Mouse (Mus musculus) intestine, embryonic 14.5 days (tissue): Measurements from ENCODE around the gene 1700013F07Rik. TPM values are rescaled to one million over a fixed set of nuclear protein-coding genes. Genes with fewer than 3 reads are reported as not detected.

Source experiments
- ATAC-seq: fragments of 200-750 bp; cut with Nextera tagmentation; replicated peaks from 2 replicates; pipeline ENCODE4 v1.8.0; 2017; ENCODE audit warnings: low read depth, moderate number of reproducible peaks, moderate TSS enrichment, moderate library complexity; ENCODE audit not compliant: low FRiP score, low TSS enrichment
- DNase-seq: peaks from one replicate; pipeline ENCODE4 v3.0.0-alpha.2; 2018; ENCODE audit warnings: low spot score
- H3K27ac ChIP-seq: fragments of 300-500 bp; sonication (generic); 2 replicates; pipeline ENCODE4 v1.5.1; 2014; ENCODE audit warnings: low read depth, mild to moderate bottlenecking, control low read depth
- H3K27me3 ChIP-seq: fragments of 300-500 bp; sonication (generic); replicated peaks from 2 replicates; pipeline ENCODE4 v1.6.1; 2014; ENCODE audit warnings: low read length, control low read depth; ENCODE audit not compliant: control insufficient read depth, insufficient read depth
- H3K36me3 ChIP-seq: fragments of 300-500 bp; sonication (generic); 2 replicates; pipeline ENCODE4 v1.6.1; 2014; ENCODE audit warnings: low read length, control low read depth; ENCODE audit not compliant: control insufficient read depth, insufficient read depth
- H3K4me1 ChIP-seq: fragments of 300-500 bp; sonication (generic); replicated peaks from 2 replicates; pipeline ENCODE4 v1.6.1; 2014; ENCODE audit warnings: low read length, control low read depth, mixed read lengths; ENCODE audit not compliant: control insufficient read depth, insufficient read depth
- H3K4me2 ChIP-seq: fragments of 300-500 bp; sonication (generic); 2 replicates; pipeline ENCODE4 v1.6.1; 2014; ENCODE audit warnings: low read length
- H3K4me3 ChIP-seq: fragments of 300-500 bp; sonication (generic); 2 replicates; pipeline ENCODE4 v1.5.1; 2014; ENCODE audit warnings: low read depth, low read length, control low read depth, mixed read lengths
- H3K9ac ChIP-seq: fragments of 300-500 bp; sonication (generic); 2 replicates; pipeline ENCODE4 v1.6.1; 2014; ENCODE audit warnings: mild to moderate bottlenecking, low read length
- H3K9me3 ChIP-seq: fragments of 300-500 bp; sonication (generic); 2 replicates; pipeline ENCODE4 v1.6.1; 2016; ENCODE audit warnings: low read length, control low read depth; ENCODE audit not compliant: control insufficient read depth
- WGBS: fragments of 180-500 bp; shearing (Covaris S2); extraction: QIAGEN DNeasy Blood & Tissue Kit; methylation state at CpG from one replicate; pipeline ENCODE4 v1.1.7; 2014; 5-methylcytosine and 5-hydroxymethylcytosine counted together
- polyA plus RNA-seq: library from polyadenylated mRNA; unstranded; fragments of >200 nt; fragmentation: Nextera tagmentation; extraction: Ambion mirVana; gene quantifications from 2 replicates; pipeline ENCODE4 v1.2.1, GENCODE M21; 2014

Gene 1700013F07Rik
- polyA plus RNA-seq, 1 experiment from 2014 or later, result not detected

DNA sequence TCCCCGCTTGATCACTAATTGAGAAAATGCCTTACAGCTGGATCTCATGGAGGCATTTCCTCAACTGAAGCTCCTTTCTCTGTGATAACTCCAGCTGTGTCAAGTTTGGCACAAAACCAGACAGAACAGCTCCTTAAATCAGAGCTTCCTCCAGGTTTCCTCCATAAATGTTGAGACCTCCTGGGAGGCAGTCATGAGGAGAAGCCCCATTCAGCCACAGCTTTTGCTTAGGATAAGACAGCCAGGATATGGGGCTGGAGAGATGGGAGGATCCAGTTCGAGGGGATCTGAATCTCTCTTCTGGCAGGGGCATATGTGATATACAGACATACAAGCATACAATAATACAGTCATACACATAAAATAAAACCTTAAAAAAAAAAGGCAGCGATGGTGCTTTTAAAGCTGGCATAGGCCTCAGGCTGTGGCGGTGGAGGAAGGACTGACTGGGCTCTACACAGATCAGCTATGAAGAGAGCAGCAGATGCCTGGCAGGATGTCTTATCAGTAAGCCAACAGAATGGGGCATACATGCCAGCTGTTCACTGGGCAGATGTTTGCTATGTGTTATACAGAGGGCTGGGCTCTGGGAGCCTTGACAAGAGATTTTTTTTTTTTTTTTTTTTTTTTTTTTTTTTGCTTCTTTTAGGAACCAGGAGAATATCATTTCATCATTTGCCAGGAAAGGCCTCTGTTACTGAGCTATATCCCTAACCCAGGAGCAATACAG lies 25.0 kb upstream of the 1700013F07Rik start:
- no peak for DNase-seq
- 0 out of 2 replicates have a peak overlapping the region, but pooled peaks have one; percentile 1 for H3K27ac ChIP-seq

DNA sequence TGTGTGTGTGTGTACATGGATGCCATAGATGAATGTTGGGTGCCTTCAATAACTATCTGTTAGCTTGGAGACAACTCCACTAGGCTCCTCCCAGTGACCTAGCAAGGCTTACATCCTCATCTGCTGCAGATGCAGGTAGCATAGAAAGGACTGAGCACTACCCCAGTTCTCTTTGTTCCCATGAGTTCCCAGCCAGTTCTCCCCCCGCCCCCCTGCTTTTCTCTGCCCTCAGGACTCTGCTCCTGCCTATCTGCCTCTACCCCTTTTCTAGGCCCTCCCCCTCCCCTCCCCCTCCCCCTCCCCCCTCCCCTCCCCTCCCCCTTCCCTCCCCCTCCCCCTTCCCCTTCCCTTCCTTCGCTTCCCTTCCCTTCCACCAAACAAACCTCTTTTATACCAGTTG lies 23.8 kb upstream of the 1700013F07Rik start:
- H3K36me3 ChIP-seq, result no peaks in the 10 kb centered on the region
- WGBS, result 82% methylated on average over 2 of the region's 2 CpGs
- H3K27me3 ChIP-seq, result no peaks in the 10 kb centered on the region
- H3K4me1 ChIP-seq, result no peaks in the 10 kb centered on the region; the same call in 1 of the 2 replicates
- DNase-seq, result no peak
- ATAC-seq, result no peak
- H3K9ac ChIP-seq, result no peak overlapping the region
- no peak overlapping the region for H3K4me3 ChIP-seq
- H3K4me2 ChIP-seq, result no peak overlapping the region
- H3K27ac ChIP-seq, result no peak overlapping the region
- no peaks in the 10 kb centered on the region for H3K9me3 ChIP-seq

More for the DNA sequence above, 25.0 kb upstream of the 1700013F07Rik start:
- no peak overlapping the region for H3K9ac ChIP-seq
- H3K4me1 ChIP-seq, result no peaks in the 10 kb centered on the region; the same call in 1 of the 2 replicates
- no peaks in the 10 kb centered on the region for H3K27me3 ChIP-seq
- H3K9me3 ChIP-seq, result no peaks in the 10 kb centered on the region
- H3K4me2 ChIP-seq, result no peak overlapping the region
- ATAC-seq, result no peak; the same call in 1 of the 2 replicates
- no peaks in the 10 kb centered on the region for H3K36me3 ChIP-seq
- H3K4me3 ChIP-seq, result no peak overlapping the region
- WGBS, result 67% methylated on average over 4 of the region's 4 CpGs

DNA sequence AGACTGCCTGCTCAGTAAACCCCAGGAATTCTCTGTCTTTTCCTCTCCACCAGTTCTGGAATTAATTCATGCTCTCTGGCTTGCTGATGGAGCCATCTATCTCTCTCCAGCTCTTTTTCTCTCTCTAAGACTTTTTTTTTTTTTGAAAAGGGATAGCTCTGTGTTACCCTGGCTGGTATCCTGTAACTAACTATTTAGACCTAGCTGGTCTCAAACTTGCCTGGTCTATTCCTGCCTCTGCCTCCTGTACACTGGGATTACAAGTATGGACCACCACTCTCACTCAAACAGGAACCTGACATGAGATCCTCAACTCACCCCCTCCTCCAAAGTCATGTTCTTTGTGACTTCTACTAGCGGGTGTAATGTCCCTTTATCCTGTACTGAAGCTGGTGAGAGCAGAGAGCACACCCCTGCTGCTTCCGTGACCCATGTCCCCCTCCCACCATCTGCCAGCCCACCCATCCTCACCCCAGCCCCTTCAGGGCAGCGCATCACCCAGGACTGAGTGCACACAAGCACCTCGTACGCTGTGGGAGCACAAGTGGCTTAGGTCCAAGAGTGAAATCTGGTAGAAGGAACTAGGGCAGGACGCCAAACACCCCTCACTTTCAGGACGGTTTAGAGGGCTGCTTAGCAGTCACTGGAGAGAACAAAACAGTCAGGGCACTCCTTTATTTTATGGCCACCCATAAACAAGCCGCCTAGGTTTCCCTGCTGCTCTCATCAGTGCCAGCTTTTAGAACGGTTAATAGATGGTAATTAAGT lies 23.1 kb upstream of the 1700013F07Rik start:
- no peak overlapping the region for H3K9ac ChIP-seq
- H3K27me3 ChIP-seq, result no peaks in the 10 kb centered on the region
- ATAC-seq, result peak; percentile 56; the same call in 1 of the 2 replicates
- no peaks in the 10 kb centered on the region; the same call in 1 of the 2 replicates for H3K4me1 ChIP-seq
- no peak overlapping the region for H3K4me3 ChIP-seq
- no peaks in the 10 kb centered on the region for H3K9me3 ChIP-seq
- H3K27ac ChIP-seq, result 0 out of 2 replicates have a peak overlapping the region, but pooled peaks have one; percentile 4
- no peaks in the 10 kb centered on the region for H3K36me3 ChIP-seq
- WGBS, result 12% methylated on average over 9 of the region's 9 CpGs
- H3K4me2 ChIP-seq, result peak overlapping the region; percentile 28
- DNase-seq, result peak; percentile 63

DNA sequence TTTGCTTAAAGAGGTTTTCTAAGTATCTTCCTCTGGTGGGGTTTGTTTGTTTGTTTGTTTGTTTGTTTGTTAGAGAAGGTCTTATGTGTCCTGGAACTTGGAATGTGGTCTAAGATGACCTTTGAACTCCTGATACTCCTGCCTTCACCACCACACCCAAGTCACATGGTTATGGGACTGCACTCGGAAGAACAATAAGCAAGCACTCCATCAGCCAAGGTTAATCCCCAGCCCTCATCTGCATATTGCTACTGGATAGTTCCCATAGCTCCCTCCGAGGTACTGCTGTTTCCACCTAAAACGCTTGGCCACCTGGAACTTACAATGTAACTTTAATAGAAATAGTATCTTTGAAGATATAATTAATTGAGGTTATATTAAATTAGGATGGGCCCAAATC lies 20.5 kb upstream of the 1700013F07Rik start:
- H3K4me1 ChIP-seq, result no peaks in the 10 kb centered on the region; the same call in 1 of the 2 replicates
- no peaks in the 10 kb centered on the region for H3K36me3 ChIP-seq
- H3K27me3 ChIP-seq, result no peaks in the 10 kb centered on the region
- no peaks in the 10 kb centered on the region for H3K9me3 ChIP-seq
- no peak overlapping the region for H3K4me3 ChIP-seq
- DNase-seq, result no peak
- H3K4me2 ChIP-seq, result no peak overlapping the region
- H3K27ac ChIP-seq, result no peak overlapping the region
- no peak for ATAC-seq
- no peak overlapping the region for H3K9ac ChIP-seq
- 69% methylated on average over 3 of the region's 3 CpGs for WGBS

DNA sequence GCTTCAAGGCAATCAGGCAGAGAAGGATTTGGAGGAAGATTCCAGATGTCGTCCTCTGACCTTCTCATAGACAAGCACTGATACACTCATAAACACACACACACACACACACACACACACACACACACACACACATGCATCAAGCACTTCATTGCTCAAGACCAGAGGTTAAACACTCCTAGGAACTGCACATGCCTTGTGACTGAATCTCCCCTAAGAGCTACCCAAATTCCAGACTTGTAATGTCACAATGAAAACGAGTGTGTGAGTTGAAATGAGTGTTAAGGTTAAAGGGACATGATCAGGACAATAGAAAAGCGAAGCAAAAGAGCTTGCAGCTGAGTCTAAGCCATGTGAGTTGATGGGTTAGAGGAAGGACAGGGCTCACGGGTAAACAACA lies 15.7 kb upstream of the 1700013F07Rik start:
- no peak for ATAC-seq
- no peak overlapping the region for H3K27ac ChIP-seq
- 42% methylated on average over 4 of the region's 4 CpGs for WGBS

DNA sequence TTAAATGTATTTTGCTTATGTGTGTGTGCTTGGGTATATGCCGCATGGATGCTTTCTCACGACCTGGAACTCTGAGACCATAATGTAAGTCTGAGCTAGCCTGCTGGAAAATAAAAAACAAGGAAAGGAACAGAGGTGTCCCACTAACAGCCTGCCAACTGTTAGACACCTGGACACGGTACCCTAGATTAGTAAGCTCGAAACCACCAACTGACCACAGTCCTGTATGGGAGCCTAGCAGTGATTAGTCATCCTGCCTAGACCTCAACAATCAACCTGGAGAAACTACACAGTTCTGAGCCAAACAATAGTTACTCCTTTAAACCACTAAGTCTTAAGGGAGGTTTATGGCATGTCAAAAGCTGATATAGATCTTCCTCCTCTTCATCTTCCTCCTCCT lies 10.5 kb upstream of the 1700013F07Rik start:
- ATAC-seq, result no peak
- WGBS, result 92% methylated on average over 4 of the region's 4 CpGs
- H3K36me3 ChIP-seq, result no peaks in the 10 kb centered on the region
- no peak overlapping the region for H3K9ac ChIP-seq
- no peak overlapping the region for H3K27ac ChIP-seq
- no peak for DNase-seq
- H3K4me2 ChIP-seq, result no peak overlapping the region
- no peaks in the 10 kb centered on the region for H3K27me3 ChIP-seq
- no peaks in the 10 kb centered on the region for H3K9me3 ChIP-seq
- H3K4me1 ChIP-seq, result no peaks in the 10 kb centered on the region
- H3K4me3 ChIP-seq, result no peak overlapping the region

More for the DNA sequence above, 15.7 kb upstream of the 1700013F07Rik start:
- Histone ChIP-seq H3K36me3 (no peaks in the 10 kb centered on the region), H3K4me3 (no peak overlapping the region), H3K4me1 (no peaks in the 10 kb centered on the region), H3K27me3 (no peaks in the 10 kb centered on the region), H3K4me2 (no peak overlapping the region), H3K9me3 (no peaks in the 10 kb centered on the region), H3K9ac (no peak overlapping the region)
- DNase-seq, result no peak

DNA sequence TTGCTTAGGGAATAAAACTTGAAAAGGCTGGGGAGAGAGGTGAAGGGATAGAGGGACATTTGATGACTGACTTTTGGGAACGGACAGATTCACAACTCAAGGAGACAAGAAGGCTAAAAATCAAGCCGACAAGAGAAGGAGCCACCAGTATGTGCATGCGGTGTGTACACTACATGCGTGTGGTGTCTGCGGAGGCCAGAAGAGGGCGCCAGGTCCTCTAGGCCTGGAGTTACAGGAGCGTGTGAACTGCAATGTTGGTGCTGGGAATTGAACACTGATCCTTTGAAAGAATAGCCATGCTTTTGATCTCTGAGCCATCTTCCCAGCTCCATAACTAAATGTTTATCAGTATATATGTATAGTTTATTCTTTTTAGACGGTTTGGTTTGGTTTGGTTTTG lies 5.5 kb upstream of the 1700013F07Rik start:
- no peak overlapping the region for H3K27ac ChIP-seq
- no peaks in the 10 kb centered on the region for H3K9me3 ChIP-seq
- no peak overlapping the region for H3K4me3 ChIP-seq
- no peaks in the 10 kb centered on the region for H3K4me1 ChIP-seq
- DNase-seq (no peak), ATAC-seq (no peak)
- no peak overlapping the region for H3K9ac ChIP-seq
- no peak overlapping the region for H3K4me2 ChIP-seq
- no peaks in the 10 kb centered on the region for H3K27me3 ChIP-seq
- 93% methylated on average over 8 of the region's 8 CpGs for WGBS
- no peaks in the 10 kb centered on the region for H3K36me3 ChIP-seq

DNA sequence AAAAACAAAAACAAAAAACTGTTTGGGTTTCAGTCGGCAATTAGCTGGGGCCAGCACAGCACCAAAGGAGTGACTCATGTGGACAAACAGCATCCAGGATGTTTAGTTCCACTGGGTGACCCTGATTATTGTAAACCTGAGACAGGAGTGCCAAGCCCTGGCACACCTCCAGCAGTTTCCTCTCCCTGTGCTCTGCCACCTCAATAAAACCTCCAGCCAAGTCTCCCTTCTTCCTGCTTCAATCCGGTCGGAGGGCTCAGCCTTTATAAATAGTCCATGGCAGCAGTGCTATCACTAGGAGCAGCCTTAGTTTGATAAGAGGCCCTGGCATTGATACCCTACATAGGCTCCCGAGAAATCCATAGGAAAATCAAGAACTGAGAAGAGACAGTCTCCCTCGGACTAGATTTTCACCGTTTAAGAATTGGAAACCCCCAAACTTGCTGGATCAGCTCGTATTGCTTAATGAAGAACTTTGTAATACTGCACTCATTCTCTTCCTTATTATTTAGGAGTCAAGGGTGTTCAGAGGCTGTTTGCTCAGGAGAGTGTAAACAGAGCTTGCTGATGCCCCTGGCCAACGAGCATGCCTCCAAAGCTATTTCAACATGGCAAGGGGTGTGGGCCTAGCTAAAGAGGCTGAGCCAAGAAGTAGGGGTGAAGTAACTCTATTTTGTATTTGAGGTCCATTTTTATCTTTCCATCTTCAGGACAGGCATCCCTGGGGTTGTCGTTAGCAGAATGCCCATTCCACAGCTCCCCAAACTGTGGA lies 650 bp upstream of the 1700013F07Rik start:
- no peak for DNase-seq
- H3K4me2 ChIP-seq, result no peak overlapping the region
- H3K4me1 ChIP-seq, result peaks cover 7% of the 10 kb centered on the region; the same call in 1 of the 2 replicates
- H3K9me3 ChIP-seq, result no peaks in the 10 kb centered on the region
- WGBS, result 66% methylated on average over 9 of the region's 9 CpGs
- no peak for ATAC-seq
- no peaks in the 10 kb centered on the region for H3K36me3 ChIP-seq
- no peak overlapping the region for H3K9ac ChIP-seq
- H3K27me3 ChIP-seq, result peaks cover 19% of the 10 kb centered on the region
- H3K4me3 ChIP-seq, result no peak overlapping the region
- no peak overlapping the region for H3K27ac ChIP-seq
